Mouse (Mus musculus): ENCODE data around the gene Loxl1.

DNA sequence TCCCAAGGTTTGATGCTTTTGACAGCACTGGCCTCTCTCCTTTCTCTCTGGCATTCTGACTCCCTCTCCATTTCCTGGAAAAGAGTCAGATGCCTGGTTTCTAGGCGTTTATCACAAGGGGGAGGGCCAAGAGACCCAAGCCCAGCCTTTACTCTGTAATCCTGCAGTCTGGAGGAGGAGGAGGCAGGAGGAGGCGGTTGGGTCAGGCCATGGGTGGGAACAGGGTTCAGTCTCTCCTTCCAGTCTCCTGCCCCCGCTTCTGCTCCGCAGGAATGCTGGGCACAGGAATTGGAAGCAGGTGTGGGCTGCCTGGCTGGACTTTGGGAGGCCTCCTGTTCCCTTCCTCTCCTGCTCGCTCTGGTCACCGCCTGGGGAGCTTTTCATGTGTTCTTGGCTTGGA lies 7.3 kb downstream of the Loxl1 start:
- no peak for TF ChIP-seq CTCF (IDR thresholded peaks at IDR 0.05; ENCODE audit: insufficient read depth, low read depth, low read length)
- no peak for TF ChIP-seq POLR2A (IDR thresholded peaks at IDR 0.05; ENCODE audit: insufficient read depth, low read depth, low read length)
